Mouse (Mus musculus) thymus, postnatal 0 days (tissue): ENCODE results near the gene Ccdc43. TPM values are rescaled to one million over a fixed set of nuclear protein-coding genes. Genes with fewer than 3 reads are reported as not detected.
"Not testable (repeated sequence)": the region's sequence is repeated elsewhere in the genome, so short reads cannot be mapped to it uniquely, and the experiment has no call there.

Source experiments
- DNase-seq: peaks from one replicate; pipeline ENCODE4 v3.0.0-alpha.2; 2015; ENCODE audit warnings: low spot score
- polyA plus RNA-seq: library from polyadenylated mRNA; unstranded; fragments of >200 nt; fragmentation: Nextera tagmentation; extraction: Ambion mirVana; gene quantifications from 2 replicates; pipeline ENCODE4 v1.2.1, GENCODE M21; 2015

Gene Ccdc43
- 37.1 and 38.5 TPM in 2 replicates for polyA plus RNA-seq

GRCm38 (mm10) chr11:102697338-102698017 lies at the start of gene Ccdc43:
TSS of gene Ccdc43 (minus strand) at chr11:102697782.
- DNase-seq, result peak; percentile 81

GRCm38 (mm10) chr11:102744746-102745145 lies 47.2 kb upstream of the Ccdc43 start:
- no peak for DNase-seq

GRCm38 (mm10) chr11:102742843-102743242 lies 45.3 kb upstream of the Ccdc43 start:
- DNase-seq, result no peak

GRCm38 (mm10) chr11:102742066-102742465 lies 44.5 kb upstream of the Ccdc43 start:
- no peak for DNase-seq

- peak; percentile 55 for DNase-seq
These were observed 43.8 kb upstream of the Ccdc43 start for GRCm38 (mm10) chr11:102741129-102741950.

- DNase-seq, result peak; percentile 19
These were observed 43.1 kb upstream of the Ccdc43 start for GRCm38 (mm10) chr11:102740634-102741033.

- peak; percentile 91 for DNase-seq
These were observed 41.8 kb upstream of the Ccdc43 start for GRCm38 (mm10) chr11:102739278-102739966.

GRCm38 (mm10) chr11:102738046-102738445 lies 40.5 kb upstream of the Ccdc43 start:
- DNase-seq, result no peak

- DNase-seq, result no peak
These were observed 37.4 kb upstream of the Ccdc43 start for GRCm38 (mm10) chr11:102734961-102735360.

GRCm38 (mm10) chr11:102733146-102733545 lies 35.6 kb upstream of the Ccdc43 start:
- DNase-seq, result no peak

GRCm38 (mm10) chr11:102731366-102731765 lies 33.8 kb upstream of the Ccdc43 start:
- no peak for DNase-seq

GRCm38 (mm10) chr11:102729835-102730234 lies 32.3 kb upstream of the Ccdc43 start:
- DNase-seq, result no peak

- DNase-seq, result peak; percentile 34
These were observed 31.0 kb upstream of the Ccdc43 start for GRCm38 (mm10) chr11:102728614-102729013.

- peak; percentile 11 for DNase-seq
These were observed 28.0 kb upstream of the Ccdc43 start for GRCm38 (mm10) chr11:102725574-102725973.

- no peak for DNase-seq
These were observed 18.6 kb upstream of the Ccdc43 start for GRCm38 (mm10) chr11:102716135-102716534.

- DNase-seq, result not testable (repeated sequence)
These were observed 17.0 kb upstream of the Ccdc43 start for GRCm38 (mm10) chr11:102714578-102714977.

- no peak for DNase-seq
These were observed 14.8 kb upstream of the Ccdc43 start for GRCm38 (mm10) chr11:102712411-102712810.

GRCm38 (mm10) chr11:102702206-102702605 lies 4.6 kb upstream of the Ccdc43 start:
- not testable (repeated sequence) for DNase-seq

GRCm38 (mm10) chr11:102698018-102698476 lies 465 bp upstream of the Ccdc43 start:
- DNase-seq, result no peak

GRCm38 (mm10) chr11:102695289-102695688 lies 2.3 kb downstream of the Ccdc43 start:
- DNase-seq, result no peak

GRCm38 (mm10) chr11:102690162-102690561 lies 7.4 kb downstream of the Ccdc43 start:
- peak; percentile 69 for DNase-seq
